Mouse (Mus musculus) CH12.LX (cell line): ENCODE results near the gene Ccdc58.

Experiments
- CTCF ChIP-seq, 2 experiments: IDR thresholded peaks in 1 of 2; conservative IDR thresholded peaks in 1 of 2; 2 replicates each; pipeline ENCODE4 v1.5.1; 2011 to 2012; ENCODE audit warnings: low read depth in 2 of 2, low read length in 2 of 2, improper control_type of control experiment in 1 of 2, inconsistent platforms in 1 of 2, mild to moderate bottlenecking in 1 of 2, moderate library complexity in 1 of 2
- E2F4 ChIP-seq: IDR thresholded peaks from 2 replicates; pipeline ENCODE4 v1.6.1; 2011; ENCODE audit warnings: low read depth, low read length, improper control_type of control experiment; ENCODE audit not compliant: insufficient replicate concordance
- EP300 ChIP-seq: IDR thresholded peaks from 2 replicates; pipeline ENCODE4 v1.6.1; 2011; ENCODE audit warnings: low read length, improper control_type of control experiment
- MAFK ChIP-seq: IDR thresholded peaks from 2 replicates; pipeline ENCODE4 v1.6.1; 2011; ENCODE audit warnings: low read length, improper control_type of control experiment; ENCODE audit not compliant: insufficient replicate concordance
- NELFE ChIP-seq: IDR thresholded peaks from 2 replicates; pipeline ENCODE4 v1.6.1; 2011; ENCODE audit warnings: low read depth, low read length, improper control_type of control experiment

- TF ChIP-seq EP300 (no peak), E2F4 (peak; percentile 90; the same call in 1 of the 2 replicates), NELFE (peak; percentile 75), MAFK (no peak), CTCF (conservative IDR thresholded peaks at IDR 0.05 in 1 of 2, IDR thresholded peaks at IDR 0.05 in 1 of 2; ENCODE audit: low read depth in 2 of 2, low read length in 2 of 2) (no peak)
Observed at GRCm38 (mm10) chr16:36040640-36041624, 30.6 kb upstream of the Ccdc58 start, which contains the start of gene Wdr5b.
